Mouse (Mus musculus) duodenum, adult 2 months (tissue): ENCODE results near the gene Tmem139. TPM values are rescaled to one million over a fixed set of nuclear protein-coding genes. Genes with fewer than 3 reads are reported as not detected.

Experiments
- polyA plus RNA-seq: library from polyadenylated mRNA; depleted of rRNA; stranded (reverse); fragments of >200 nt; gene quantifications from 2 replicates; pipeline ENCODE4 v1.2.3, GENCODE M21; 2012; ENCODE audit warnings: low replicate concordance; rRNA removed

The Tmem139 gene
- 28.7 and 43.7 TPM in 2 replicates for polyA plus RNA-seq

GRCm38 (mm10) chr6:42261524-42262170 is at the start of gene Tmem139:
Tmem139 (plus strand) TSS chr6:42261970.

DNA sequence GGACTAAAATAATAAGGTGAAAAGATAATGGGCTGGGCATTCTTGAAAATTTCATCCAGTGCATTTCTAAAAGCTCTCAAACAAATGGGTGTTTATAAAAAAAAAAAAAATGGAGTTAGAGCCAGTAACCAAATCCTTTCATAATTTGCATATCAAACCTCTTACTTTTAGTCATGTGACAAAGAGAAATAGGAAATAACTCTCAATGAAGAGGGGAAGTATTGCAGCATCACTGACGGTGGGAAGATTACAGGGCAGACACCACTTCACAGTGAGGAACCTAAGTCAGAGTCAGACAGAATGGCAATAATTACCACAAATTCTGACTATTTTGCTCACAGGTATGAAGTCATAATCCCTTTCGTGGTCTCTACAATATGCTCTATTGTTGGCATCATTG is 46.7 kb upstream of the Tmem139 start, which contains the start of gene Tas2r144:
Gene Tas2r144, plus strand, starts transcription at position 301 of the 400 bp plus-strand sequence.

DNA sequence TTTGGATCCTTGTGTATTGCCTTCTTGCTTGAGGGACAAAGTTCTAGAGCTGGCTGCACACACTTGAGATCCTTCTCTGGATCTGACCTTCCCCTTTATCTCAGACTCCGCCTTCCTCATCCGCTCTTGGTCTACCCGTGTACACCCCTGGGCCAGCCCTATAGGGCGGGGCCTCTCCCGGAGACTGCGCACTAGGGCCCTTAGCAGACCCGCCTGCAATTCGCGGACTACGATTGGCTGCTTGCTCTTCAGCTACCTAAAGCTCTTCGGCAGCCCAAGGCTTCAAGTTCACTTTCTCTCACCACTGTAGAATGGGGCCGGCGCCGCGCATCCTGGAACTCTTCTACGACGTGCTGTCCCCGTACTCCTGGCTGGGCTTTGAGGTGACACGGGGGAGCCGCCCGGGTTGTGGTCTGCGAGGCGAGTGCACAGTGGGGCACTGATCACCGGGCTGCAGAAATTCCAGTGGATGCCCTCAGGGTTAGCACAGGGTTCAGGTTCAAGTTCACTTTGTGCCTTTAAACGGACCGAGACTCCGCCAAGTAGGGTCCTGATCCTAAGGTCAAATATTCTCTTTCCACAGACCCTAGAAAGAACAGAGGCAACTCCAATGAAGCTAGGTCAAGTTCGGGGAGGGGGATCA is 15.9 kb upstream of the Tmem139 start, which contains the start of gene Gstk1:
Gene Gstk1, plus strand, starts transcription at position 225 of the 643 bp plus-strand sequence.

DNA sequence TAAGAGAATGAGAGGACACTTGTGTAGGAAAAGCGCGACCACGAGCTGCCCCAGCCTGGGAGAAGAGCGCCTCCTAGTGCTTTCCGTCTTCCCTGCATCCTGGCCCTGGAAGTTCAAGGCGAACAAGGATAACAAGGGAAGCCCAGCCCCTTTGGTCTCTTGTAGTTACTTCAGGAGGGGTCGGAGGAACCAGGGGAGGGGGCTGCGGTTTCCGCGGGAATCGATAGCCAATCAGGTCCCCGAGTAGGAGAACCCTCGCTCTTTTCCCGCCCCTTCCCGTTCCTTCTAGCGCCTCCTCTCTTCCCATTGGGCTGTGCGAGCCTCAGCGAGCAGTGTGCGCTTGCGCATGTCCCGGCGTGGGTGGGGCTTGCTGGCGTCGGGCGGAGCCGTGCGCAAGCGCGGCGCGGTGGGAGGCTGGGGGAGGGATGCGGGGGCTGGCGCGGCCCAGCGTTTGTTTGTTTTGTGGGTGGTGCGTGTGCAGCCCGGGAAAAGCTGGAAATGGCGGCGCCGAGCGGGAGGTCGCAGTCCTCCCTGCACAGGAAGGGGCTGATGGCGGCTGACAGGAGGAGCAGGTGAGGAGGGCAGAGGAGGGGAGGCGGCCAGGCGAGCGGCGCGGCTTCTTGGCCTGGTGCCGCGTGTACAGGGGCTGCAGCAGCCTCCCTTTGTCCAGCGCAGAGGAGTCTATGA is 3.0 kb downstream of the Tmem139 start, which contains the start of gene Casp2:
Gene Casp2, plus strand, starts transcription at position 360 of the 687 bp plus-strand sequence.

GRCm38 (mm10) chr6:42286448-42286847 is 24.7 kb downstream of the Tmem139 start, which contains the start of gene Clcn1:
Clcn1 (plus strand) TSS chr6:42286685.

Other genes with a start within 250 kb of the Tmem139 start
- not detected in 2 replicates for gene Sva, start 223.6 kb upstream of the Tmem139 start, polyA plus RNA-seq
- not detected in 2 replicates for gene Tas2r139, start 121.0 kb upstream of the Tmem139 start, polyA plus RNA-seq
- gene Tas2r144, start 46.6 kb upstream of the Tmem139 start, polyA plus RNA-seq = not detected in 2 replicates
- gene Gstk1, start 16.0 kb upstream of the Tmem139 start, polyA plus RNA-seq = 35.3 and 42.7 TPM in 2 replicates
- 9.4 and 17.3 TPM in 2 replicates for gene Casp2, start 3.0 kb downstream of the Tmem139 start, polyA plus RNA-seq
- gene Clcn1, start 24.7 kb downstream of the Tmem139 start, polyA plus RNA-seq = 0.15 and 0.54 TPM in 2 replicates
- 0.08 and 0.09 TPM in 2 replicates for gene Fam131b, start 62.7 kb downstream of the Tmem139 start, polyA plus RNA-seq
- gene Zyx, start 87.7 kb downstream of the Tmem139 start, polyA plus RNA-seq = 165 and 301 TPM in 2 replicates
- gene Epha1, start 111.3 kb downstream of the Tmem139 start, polyA plus RNA-seq = 30.8 and 60.3 TPM in 2 replicates
- gene Tas2r143, start 138.3 kb downstream of the Tmem139 start, polyA plus RNA-seq = not detected in 2 replicates
- not detected in 2 replicates for gene Tas2r135, start 143.5 kb downstream of the Tmem139 start, polyA plus RNA-seq
- gene Tas2r126, start 172.6 kb downstream of the Tmem139 start, polyA plus RNA-seq = not detected in 2 replicates
- not detected in 2 replicates for gene Olfr458, start 203.2 kb downstream of the Tmem139 start, polyA plus RNA-seq
- gene Olfr457, start 214.4 kb downstream of the Tmem139 start, polyA plus RNA-seq = not detected in 2 replicates
- gene Olfr456, start 225.2 kb downstream of the Tmem139 start, polyA plus RNA-seq = not detected in 2 replicates